Mouse (Mus musculus): Measurements from ENCODE around the gene Tbx21.

DNA sequence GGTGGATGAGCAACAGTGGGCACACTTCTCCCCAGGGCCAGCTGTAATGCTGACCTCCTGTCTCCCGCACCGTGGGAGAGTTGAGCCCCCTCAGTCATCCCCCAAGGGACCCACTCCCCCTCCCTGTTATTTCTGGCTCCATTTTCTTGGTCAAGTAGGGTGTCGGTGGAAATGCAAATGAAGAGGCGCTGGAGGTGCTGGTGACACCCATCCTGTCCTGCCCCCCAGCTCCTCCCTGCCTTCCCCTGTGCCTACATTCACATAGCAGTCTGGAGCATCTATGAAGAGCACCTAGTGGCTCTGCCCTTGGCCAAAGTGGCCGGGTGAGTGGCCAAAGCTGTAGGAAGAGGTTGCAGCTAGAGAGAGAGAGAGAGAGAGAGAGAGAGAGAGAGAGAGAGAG, 18.1 kb upstream of the Tbx21 start:
- TF ChIP-seq GATA1 (IDR thresholded peaks at IDR 0.05; ENCODE audit: borderline replicate concordance, low read length): no peak
- TF ChIP-seq FLI1 (IDR thresholded peaks at IDR 0.05; ENCODE audit: low read length): no peak
